8 mouse cellular contexts compared by ENCODE assay signal in genomic region chr11:119942727-119943427, GRCm38 (mm10). TPM values are rescaled to one million over a fixed set of nuclear protein-coding genes. Genes with fewer than 3 reads are reported as not detected.
A peak's percentile ranks its signal among the peaks of the same experiment; 100 is the strongest.
DNase-seq lines count a peak whose midpoint lies in the region; ATAC-seq lines count a peak whose summit lies in the region.

Gene Baiap2, plus strand, starts transcription at chr11:119942763.

- H3K27ac ChIP-seq in hindbrain, embryonic 11.5 days (ENCODE audit: low read depth, low read length): 0 out of 2 replicates have a peak within 1 kb of the TSS, but pooled peaks have one; percentile 51

- peaks cover 9% of the 10 kb centered on the region; the same call in 1 of the 2 replicates for H3K4me1 ChIP-seq in hindbrain, embryonic 11.5 days (replicated peaks; ENCODE audit: control insufficient read depth, insufficient read depth, low read length)

- under 1% methylated on average over 50 of the region's 79 CpGs for WGBS in hindbrain, embryonic 11.5 days

- H3K4me2 ChIP-seq in hindbrain, embryonic 11.5 days (replicated peaks; ENCODE audit: low read depth, low read length): peak within 1 kb of the TSS; percentile 100

- peaks cover 7% of the 10 kb centered on the region for H3K27me3 ChIP-seq in hindbrain, embryonic 11.5 days (ENCODE audit: control insufficient read depth, insufficient read depth, low read length)

- no peaks in the 10 kb centered on the region for H3K36me3 ChIP-seq in hindbrain, embryonic 11.5 days (ENCODE audit: control insufficient read depth, insufficient read depth, low read length)

- no peaks in the 10 kb centered on the region for H3K9me3 ChIP-seq in hindbrain, embryonic 11.5 days (ENCODE audit: control insufficient read depth, low read length)

- peak; percentile 95 for ATAC-seq in hindbrain, embryonic 11.5 days (ENCODE audit: low FRiP score)

- H3K9ac ChIP-seq in hindbrain, embryonic 11.5 days (ENCODE audit: low read depth, low read length): peak within 1 kb of the TSS; percentile 81

- H3K4me3 ChIP-seq in hindbrain, embryonic 11.5 days (ENCODE audit: low read depth, low read length): peak within 1 kb of the TSS; percentile 68

- DNase-seq in MN1 (ENCODE audit: low spot score): peak; percentile 98
- peak; percentile 98 for DNase-seq in cerebellum, adult 9-10 months
- peak; percentile 95 to 98 for DNase-seq in frontal cortex, adult 2 months (ENCODE audit: extremely low spot score in 1 of 2, low spot score in 1 of 2)
- peak; percentile 99 for DNase-seq in hindbrain, embryonic 11.5 days (ENCODE audit: low spot score)
- DNase-seq in layer of hippocampus, postnatal 10 days (ENCODE audit: low spot score in 2 of 2): peak; percentile 98 to 99
- peak; percentile 99 for DNase-seq in lung, postnatal 10 days
- peak; percentile 99 for DNase-seq in ovary, postnatal 36 days (ENCODE audit: low spot score)
- DNase-seq in thymus, postnatal 25 days: peak; percentile 99

RNA-seq across cellular contexts. Expression of gene Baiap2, which starts in this region (rescaled TPM):
- polyA plus RNA-seq in frontal cortex, adult 2 months (2012; rRNA removed): 229 and 240 TPM in 2 replicates
- polyA plus RNA-seq in hindbrain, embryonic 11.5 days (2014; fragmentation: Nextera tagmentation; extraction: Ambion mirVana): 10.1 and 11.5 TPM in 2 replicates
- total RNA-seq in layer of hippocampus, postnatal 10 days (2021): 100 to 1,000 TPM in 1 of 2 experiments, 10 to 100 TPM in 1; 96.2 to 102 TPM

Comparison
In these comparisons a context has a peak if more than half of its experiments do, and no peak if none do; other contexts are left out.
1. Peak in every context shown above with its lines: DNase-seq, ATAC-seq, H3K4me3 ChIP-seq and H3K27ac ChIP-seq.
2. RNA of gene Baiap2 (polyA plus RNA-seq): 229 to 240 TPM in frontal cortex, adult 2 months; 10.1 to 11.5 TPM in hindbrain, embryonic 11.5 days; every median in the first group is over 10 times any median in the second.